Mouse (Mus musculus) spleen, adult 18-20 months (tissue): ENCODE measurements around the gene Plek2.

Experiments
- DNase-seq, 2 experiments: peaks; one replicate each; pipeline ENCODE4 v3.0.0; 2022; ENCODE audit warnings: mixed read lengths in 2 of 2

Gene Plek2

GRCm38 (mm10) chr12:78910684-78911461 is 4.1 kb upstream of the Plek2 start:
- no peak for DNase-seq

GRCm38 (mm10) chr12:78908081-78908605 is 1.4 kb upstream of the Plek2 start:
- DNase-seq = no peak

GRCm38 (mm10) chr12:78904499-78904898 is 2.3 kb downstream of the Plek2 start:
- no peak for DNase-seq

GRCm38 (mm10) chr12:78903313-78903712 is 3.5 kb downstream of the Plek2 start:
- DNase-seq = no peak

GRCm38 (mm10) chr12:78901467-78901866 is 5.3 kb downstream of the Plek2 start:
- peak; percentile 53 to 58 for DNase-seq

GRCm38 (mm10) chr12:78897861-78898260 is 8.9 kb downstream of the Plek2 start:
- DNase-seq = no peak

- DNase-seq = no peak
These were observed 15.6 kb downstream of the Plek2 start for GRCm38 (mm10) chr12:78891149-78891548.

GRCm38 (mm10) chr12:78890062-78890461 is 16.7 kb downstream of the Plek2 start:
- no peak for DNase-seq

GRCm38 (mm10) chr12:78874581-78874980 is 32.2 kb downstream of the Plek2 start:
- DNase-seq = no peak

GRCm38 (mm10) chr12:78868115-78868514 is 38.6 kb downstream of the Plek2 start:
- DNase-seq = no peak

- DNase-seq = peak in 1 of 2 experiments; percentile 27
These were observed 41.3 kb downstream of the Plek2 start for GRCm38 (mm10) chr12:78865434-78865833.

- no peak for DNase-seq
These were observed 44.5 kb downstream of the Plek2 start for GRCm38 (mm10) chr12:78862254-78862730.

- peak; percentile 91 to 98 for DNase-seq
These were observed 45.1 kb downstream of the Plek2 start, which contains the start of the genes Atp6v1d and Eif2s1 for GRCm38 (mm10) chr12:78861496-78862253. Gene Atp6v1d (minus strand): TSS chr12:78861638. Gene Eif2s1 (plus strand): TSS chr12:78861819.

- no peak for DNase-seq
These were observed 45.8 kb downstream of the Plek2 start for GRCm38 (mm10) chr12:78860921-78861495.

GRCm38 (mm10) chr12:78848246-78848645 is 58.5 kb downstream of the Plek2 start:
- no peak for DNase-seq

- DNase-seq = no peak
These were observed 64.3 kb downstream of the Plek2 start for GRCm38 (mm10) chr12:78842429-78842828.

GRCm38 (mm10) chr12:78839906-78840305 is 66.9 kb downstream of the Plek2 start:
- DNase-seq = no peak
